Mouse (Mus musculus) activated CD4-positive, CD25-positive, alpha-beta regulatory T cell (primary cell): ENCODE measurements around the gene 4930407I10Rik. TPM values are rescaled to one million over a fixed set of nuclear protein-coding genes. Genes with fewer than 3 reads are reported as not detected.

Experiments
- polyA plus RNA-seq, 2 experiments: library from polyadenylated mRNA; unstranded; fragments of 100-300 nt; shearing (Covaris generic); gene quantifications; one replicate each; pipeline ENCODE4 v1.2.1; 2017

Gene 4930407I10Rik
- not detected for polyA plus RNA-seq

DNA sequence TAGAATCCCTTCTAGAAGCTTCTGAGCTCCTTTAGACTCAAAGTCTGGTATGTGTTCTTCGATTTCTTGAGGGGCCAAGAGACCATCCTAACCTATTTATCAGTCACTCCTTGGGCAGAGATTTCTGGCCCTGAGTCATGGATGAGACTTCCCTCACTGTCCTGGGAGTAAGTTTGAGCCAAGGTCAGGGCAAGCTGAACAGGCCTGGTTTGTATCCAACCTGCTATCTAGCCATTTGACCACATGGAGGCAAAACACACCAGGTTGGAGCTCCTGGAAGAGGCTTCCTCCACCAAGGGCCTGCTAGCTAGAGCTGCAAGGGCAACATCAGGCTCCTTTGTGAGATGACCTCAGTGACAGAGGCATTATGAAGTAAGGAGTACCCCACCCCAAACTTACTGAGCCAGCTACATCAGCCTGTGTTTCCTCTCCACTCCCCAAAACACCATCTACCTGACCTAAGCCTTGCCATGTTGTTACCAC is at the start of gene 4930407I10Rik:
Gene 4930407I10Rik (plus strand): TSS at position 433 of the 483 bp plus-strand sequence.

DNA sequence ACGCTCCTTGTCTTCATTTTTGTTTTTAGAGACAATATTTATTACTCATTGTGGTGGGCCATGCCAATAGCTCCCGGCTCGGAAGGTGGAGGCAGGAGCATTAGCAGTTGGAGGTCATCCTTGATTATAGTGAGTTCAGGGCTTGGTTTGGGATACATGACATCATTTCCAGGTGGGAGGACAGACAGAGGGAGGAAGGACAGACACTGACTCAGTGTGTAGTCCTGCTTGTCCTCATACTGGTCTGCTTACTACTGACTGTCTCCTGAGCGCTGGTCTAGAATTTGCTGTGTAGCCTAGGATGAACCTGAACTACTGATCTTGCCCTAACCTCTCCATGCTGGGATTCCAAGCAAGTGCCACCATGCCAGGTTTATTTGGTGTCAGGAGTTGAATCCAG is 25.2 kb upstream of the 4930407I10Rik start, which contains the start of gene Desi1:
Gene Desi1 (minus strand): TSS at position 101 of the 400 bp plus-strand sequence.

DNA sequence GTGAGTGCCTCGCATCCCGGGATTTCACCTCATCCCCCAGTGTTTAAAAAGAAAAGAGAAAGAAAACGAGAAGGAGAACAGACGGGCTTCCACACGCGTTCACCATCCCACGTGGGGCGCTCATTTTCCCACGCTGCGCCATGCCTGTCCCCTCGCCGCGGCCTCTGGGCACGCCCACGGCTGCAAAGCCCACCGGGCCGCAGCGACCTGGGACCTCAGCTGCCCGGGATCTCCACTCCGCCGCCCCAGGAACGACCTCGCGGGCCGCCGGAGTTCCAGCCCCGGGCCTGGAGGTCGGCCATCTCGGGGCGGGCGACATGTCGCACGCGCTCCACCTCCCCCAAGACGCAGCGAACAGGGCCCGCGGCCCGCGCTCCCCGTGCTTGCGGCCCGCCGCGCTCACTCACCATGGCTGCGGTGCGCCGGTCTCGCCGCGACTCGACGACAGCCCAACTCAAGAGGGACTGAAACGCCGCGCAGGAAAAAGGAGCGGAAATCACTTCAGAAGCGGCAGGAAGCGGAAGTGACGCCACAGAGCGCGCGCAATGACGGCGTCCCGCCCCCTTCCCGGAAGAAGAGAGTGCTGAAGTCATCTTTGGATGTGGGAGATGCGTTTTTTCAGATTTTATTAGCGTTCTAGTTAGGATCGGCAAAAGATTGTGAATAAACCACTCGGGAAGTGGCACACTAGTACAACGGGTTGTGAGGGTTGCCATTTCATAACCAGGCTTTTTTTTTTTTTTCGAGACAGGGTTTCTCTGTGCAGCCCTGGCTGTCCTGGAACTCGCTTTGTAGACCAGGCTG is 11.7 kb upstream of the 4930407I10Rik start, which contains the start of gene Snu13:
Gene Snu13 (minus strand): TSS at position 519 of the 804 bp plus-strand sequence.

DNA sequence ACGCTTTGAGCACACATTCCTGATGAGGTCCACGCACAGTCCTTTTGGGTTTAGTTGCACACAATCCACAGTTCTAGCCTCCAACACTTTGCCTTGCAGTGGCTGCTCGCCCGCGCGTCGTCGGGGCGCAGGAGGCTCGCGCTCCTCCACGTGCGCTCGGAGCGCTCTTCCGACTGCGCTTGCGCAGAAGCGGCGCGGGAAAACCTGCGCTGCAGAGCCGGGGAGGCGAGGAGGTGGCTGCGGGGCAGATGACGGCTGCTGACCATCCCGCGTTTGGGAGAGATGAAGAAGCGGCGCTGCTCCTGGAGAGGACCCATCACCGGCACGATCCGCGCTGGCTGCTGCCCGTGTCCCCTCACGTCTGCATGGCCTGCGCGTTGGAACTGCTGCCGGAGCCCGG is 10.9 kb downstream of the 4930407I10Rik start, which contains the start of gene Mei1:
Gene Mei1 (plus strand): TSS at position 99 of the 400 bp plus-strand sequence.

Other genes starting within 250 kb of the 4930407I10Rik start
- gene Tob2, start 200.4 kb upstream of the 4930407I10Rik start, polyA plus RNA-seq, result 10 to 100 TPM; 33.5 to 63.3 TPM
- 100 to 1,000 TPM; 102 to 126 TPM for gene Phf5a, start 187.2 kb upstream of the 4930407I10Rik start, polyA plus RNA-seq
- gene Aco2, start 186.8 kb upstream of the 4930407I10Rik start, polyA plus RNA-seq, result 100 to 1,000 TPM in 1 of 2 experiments, 10 to 100 TPM in 1; 95.9 to 114 TPM
- gene Polr3h, start 132.9 kb upstream of the 4930407I10Rik start, polyA plus RNA-seq, result 10 to 100 TPM; 43.2 to 56.7 TPM
- under 1 TPM in 1 of 2 experiments, not detected in 1; 0.36 TPM for gene Csdc2, start 122.4 kb upstream of the 4930407I10Rik start, polyA plus RNA-seq
- gene Pmm1, start 98.2 kb upstream of the 4930407I10Rik start, polyA plus RNA-seq, result 10 to 100 TPM in 1 of 2 experiments, 1 to 10 TPM in 1; 6.9 to 20.5 TPM
- not detected for gene 1700029P11Rik, start 78.6 kb upstream of the 4930407I10Rik start, polyA plus RNA-seq
- gene Xrcc6, start 71.3 kb upstream of the 4930407I10Rik start, polyA plus RNA-seq, result 10 to 100 TPM; 60.7 to 84.2 TPM
- gene Desi1, start 25.3 kb upstream of the 4930407I10Rik start, polyA plus RNA-seq, result 10 to 100 TPM; 31.3 to 45.5 TPM
- 100 to 1,000 TPM; 149 to 178 TPM for gene Snu13, start 11.6 kb upstream of the 4930407I10Rik start, polyA plus RNA-seq
- under 1 TPM in 1 of 2 experiments, not detected in 1; 0.22 TPM for gene Mei1, start 10.8 kb downstream of the 4930407I10Rik start, polyA plus RNA-seq
- gene Ccdc134, start 68.8 kb downstream of the 4930407I10Rik start, polyA plus RNA-seq, result 10 to 100 TPM; 25.7 to 27.7 TPM
- 100 to 1,000 TPM in 1 of 2 experiments, 10 to 100 TPM in 1; 59.7 to 125 TPM for gene Srebf2, start 88.0 kb downstream of the 4930407I10Rik start, polyA plus RNA-seq
- under 1 TPM; 0.20 to 0.25 TPM for gene Shisa8, start 153.7 kb downstream of the 4930407I10Rik start, polyA plus RNA-seq
- gene Tnfrsf13c, start 165.2 kb downstream of the 4930407I10Rik start, polyA plus RNA-seq, result 1 to 10 TPM; 4.7 to 6.4 TPM
- gene Cenpm, start 185.6 kb downstream of the 4930407I10Rik start, polyA plus RNA-seq, result 10 to 100 TPM; 10.2 to 11.3 TPM
- gene 1500009C09Rik, start 193.2 kb downstream of the 4930407I10Rik start, polyA plus RNA-seq, result not detected
- gene Sept3, start 215.7 kb downstream of the 4930407I10Rik start, polyA plus RNA-seq, result under 1 TPM in 1 of 2 experiments, not detected in 1; 0.66 TPM
- not detected for gene Wbp2nl, start 239.8 kb downstream of the 4930407I10Rik start, polyA plus RNA-seq